8 mouse cellular contexts compared by ENCODE assay signal in genomic region chr12:3843371-3843861, GRCm38 (mm10). TPM values are rescaled to one million over a fixed set of nuclear protein-coding genes. Genes with fewer than 3 reads are reported as not detected.
A peak's percentile ranks its signal among the peaks of the same experiment; 100 is the strongest.
DNase-seq lines count a peak whose midpoint lies in the region; ATAC-seq lines count a peak whose summit lies in the region.

No protein-coding gene starts in this region.

- H3K4me1 ChIP-seq in embryonic facial prominence, embryonic 12.5 days: peaks cover 31% of the 10 kb centered on the region
- H3K4me1 ChIP-seq in hindbrain, embryonic 10.5 days (replicated peaks): peaks cover 22% of the 10 kb centered on the region
- H3K4me1 ChIP-seq in midbrain, embryonic 13.5 days (replicated peaks): peaks cover 22% of the 10 kb centered on the region

- H3K27me3 ChIP-seq in embryonic facial prominence, embryonic 12.5 days: no peaks in the 10 kb centered on the region
- peaks cover 32% of the 10 kb centered on the region for H3K27me3 ChIP-seq in hindbrain, embryonic 10.5 days (ENCODE audit: insufficient read depth, poor library complexity, severe bottlenecking)
- no peaks in the 10 kb centered on the region for H3K27me3 ChIP-seq in midbrain, embryonic 13.5 days

- WGBS in embryonic facial prominence, embryonic 12.5 days: 3% methylated on average over 7 of the region's 7 CpGs
- 18% methylated on average over 7 of the region's 7 CpGs for WGBS in hindbrain, embryonic 10.5 days
- WGBS in midbrain, embryonic 13.5 days: 19% methylated on average over 7 of the region's 7 CpGs

- H3K9ac ChIP-seq in embryonic facial prominence, embryonic 12.5 days: no peak overlapping the region
- H3K9ac ChIP-seq in midbrain, embryonic 13.5 days (replicated peaks): no peak overlapping the region

- no peak overlapping the region for H3K4me3 ChIP-seq in embryonic facial prominence, embryonic 12.5 days
- H3K4me3 ChIP-seq in hindbrain, embryonic 10.5 days: no peak overlapping the region
- H3K4me3 ChIP-seq in midbrain, embryonic 13.5 days (replicated peaks): no peak overlapping the region

- intact Hi-C loops in gastrocnemius, postnatal 14 days (cut with DNase I; ENCODE audit: low total_unique reads): no loop called here

- ATAC-seq in embryonic facial prominence, embryonic 12.5 days (ENCODE audit: insufficient number of reproducible peaks, insufficient read depth, low FRiP score, low TSS enrichment): peak; percentile 83
- peak; percentile 69 for ATAC-seq in midbrain, embryonic 13.5 days

- peaks cover 40% of the 10 kb centered on the region for H3K36me3 ChIP-seq in embryonic facial prominence, embryonic 12.5 days
- peaks cover 4% of the 10 kb centered on the region for H3K36me3 ChIP-seq in hindbrain, embryonic 10.5 days
- peaks cover 22% of the 10 kb centered on the region for H3K36me3 ChIP-seq in midbrain, embryonic 13.5 days

- H3K27ac ChIP-seq in embryonic facial prominence, embryonic 12.5 days: peak overlapping the region; percentile 88
- H3K27ac ChIP-seq in hindbrain, embryonic 10.5 days: peak overlapping the region; percentile 31
- no peak overlapping the region for H3K27ac ChIP-seq in midbrain, embryonic 13.5 days

- peak overlapping the region; percentile 25 for H3K4me2 ChIP-seq in embryonic facial prominence, embryonic 12.5 days (replicated peaks)
- H3K4me2 ChIP-seq in midbrain, embryonic 13.5 days (replicated peaks): no peak overlapping the region

- DNase-seq in gastrocnemius, postnatal 14 days: peak; percentile 47
- DNase-seq in gastrocnemius, adult 18-20 months (ENCODE audit: low spot score): no peak
- DNase-seq in hindbrain, embryonic 10.5 days (ENCODE audit: low spot score): peak; percentile 67
- no peak for DNase-seq in cerebellum, adult 8-10 months
- DNase-seq in layer of hippocampus, adult 8-10 months (ENCODE audit: low spot score in 2 of 2): no peak
- DNase-seq in layer of hippocampus, postnatal 25 days (ENCODE audit: extremely low spot score in 1 of 2, low spot score in 1 of 2): no peak

- no peaks in the 10 kb centered on the region for H3K9me3 ChIP-seq in embryonic facial prominence, embryonic 12.5 days
- H3K9me3 ChIP-seq in hindbrain, embryonic 10.5 days: no peaks in the 10 kb centered on the region
- H3K9me3 ChIP-seq in midbrain, embryonic 13.5 days: no peaks in the 10 kb centered on the region

RNA-seq across cellular contexts. Expression of gene Dnmt3a, which starts 37.6 kb away (rescaled TPM):
- 100 to 1,000 TPM; 119 to 137 TPM for total RNA-seq in gastrocnemius, postnatal 14 days (2021)
- total RNA-seq in gastrocnemius, adult 18-20 months (2021): 10 to 100 TPM; 54.6 to 62.0 TPM
- polyA plus RNA-seq in embryonic facial prominence, embryonic 12.5 days (2016; fragmentation: Nextera tagmentation; extraction: Ambion mirVana): 220 and 229 TPM in 2 replicates
- 114 and 127 TPM in 2 replicates for polyA plus RNA-seq in hindbrain, embryonic 10.5 days (2016; fragmentation: Nextera tagmentation; extraction: Ambion mirVana)
- 111 and 124 TPM in 2 replicates for polyA plus RNA-seq in midbrain, embryonic 13.5 days (2015; fragmentation: Nextera tagmentation; extraction: Ambion mirVana)
- total RNA-seq in layer of hippocampus, adult 8-10 months (2022): 10 to 100 TPM; 74.0 to 91.8 (median 80.6) TPM
- 100 to 1,000 TPM in 1 of 2 experiments, 10 to 100 TPM in 1; 91.4 to 116 TPM for total RNA-seq in layer of hippocampus, postnatal 25 days (2021)

Comparison
In these comparisons a context has a peak if more than half of its experiments do, and no peak if none do; other contexts are left out.
1. DNase-seq: peak in gastrocnemius, postnatal 14 days (single experiment) and hindbrain, embryonic 10.5 days (single experiment); none in gastrocnemius, adult 18-20 months (single experiment), cerebellum, adult 8-10 months (single experiment), layer of hippocampus, adult 8-10 months (0 of 2) and layer of hippocampus, postnatal 25 days (0 of 2).